Mouse (Mus musculus) hindbrain, embryonic 14.5 days (tissue): ENCODE measurements around the gene Dnajb5. TPM values are rescaled to one million over a fixed set of nuclear protein-coding genes. Genes with fewer than 3 reads are reported as not detected.

ENCODE experiments used
- ATAC-seq: fragments of 200-750 bp; cut with Nextera tagmentation; 2 replicates; pipeline ENCODE4 v1.8.0; 2017; ENCODE audit warnings: moderate number of reproducible peaks, mild to moderate bottlenecking, moderate TSS enrichment, moderate library complexity; ENCODE audit not compliant: low FRiP score
- DNase-seq: peaks from one replicate; pipeline ENCODE4 v3.0.0-alpha.2; 2015; ENCODE audit warnings: low spot score
- H3K27ac ChIP-seq: fragments of 300-500 bp; sonication (generic); 2 replicates; pipeline ENCODE4 v1.5.1; 2014; ENCODE audit warnings: mild to moderate bottlenecking, moderate library complexity
- H3K27me3 ChIP-seq: fragments of 300-500 bp; sonication (generic); 2 replicates; pipeline ENCODE4 v1.6.1; 2014; ENCODE audit warnings: mild to moderate bottlenecking, low read length, mixed read lengths; ENCODE audit not compliant: control insufficient read depth, insufficient read depth
- H3K36me3 ChIP-seq: fragments of 300-500 bp; sonication (generic); replicated peaks from 2 replicates; pipeline ENCODE4 v1.6.1; 2014; ENCODE audit not compliant: control insufficient read depth, insufficient read depth
- H3K4me1 ChIP-seq: fragments of 300-500 bp; sonication (generic); replicated peaks from 2 replicates; pipeline ENCODE4 v1.6.1; 2014; ENCODE audit warnings: antibody characterized with exemption, low read length, mixed read lengths; ENCODE audit not compliant: control insufficient read depth, insufficient read depth
- H3K4me2 ChIP-seq: fragments of 300-500 bp; sonication (generic); replicated peaks from 2 replicates; pipeline ENCODE4 v1.6.1; 2014; ENCODE audit warnings: mild to moderate bottlenecking, moderate library complexity
- H3K4me3 ChIP-seq: fragments of 300-500 bp; sonication (generic); replicated peaks from 2 replicates; pipeline ENCODE4 v1.5.1; 2014; ENCODE audit warnings: mild to moderate bottlenecking, low read length
- H3K9ac ChIP-seq: fragments of 300-500 bp; sonication (generic); 2 replicates; pipeline ENCODE4 v1.6.1; 2014
- H3K9me3 ChIP-seq: fragments of 300-500 bp; sonication (generic); 2 replicates; pipeline ENCODE4 v1.6.1; 2016; ENCODE audit warnings: low read length; ENCODE audit not compliant: control insufficient read depth
- WGBS: fragments of 180-500 bp; shearing (Covaris S2); extraction: QIAGEN DNeasy Blood & Tissue Kit; methylation state at CpG from one replicate; pipeline ENCODE4 v1.1.7; 2014; 5-methylcytosine and 5-hydroxymethylcytosine counted together
- polyA plus RNA-seq: library from polyadenylated mRNA; unstranded; fragments of >200 nt; fragmentation: Nextera tagmentation; extraction: Ambion mirVana; gene quantifications from 2 replicates; pipeline ENCODE4 v1.2.1, GENCODE M21; 2014

The Dnajb5 gene
- polyA plus RNA-seq: 38.5 and 42.0 TPM in 2 replicates

DNA sequence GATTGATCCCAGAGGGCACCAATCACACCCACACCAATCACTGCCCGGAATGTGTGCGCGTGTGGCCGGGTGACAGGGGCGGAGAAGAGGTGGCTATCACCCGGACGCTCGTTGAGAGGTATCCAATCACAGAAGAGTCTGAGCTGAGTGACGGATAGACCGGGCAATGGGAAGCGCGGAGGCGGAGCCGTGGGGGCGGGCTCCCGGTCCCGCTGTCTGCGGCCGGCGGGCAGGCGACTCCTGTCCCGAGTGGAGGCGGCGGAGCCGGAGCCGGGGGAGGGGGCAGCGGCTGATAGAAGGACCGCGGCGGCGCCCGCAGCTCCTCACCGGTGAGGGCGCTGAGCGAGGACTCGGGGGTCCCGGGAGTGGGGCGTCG is at the start of gene Dnajb5:
TSS of gene Dnajb5 (plus strand) at position 139 of the 376 bp plus-strand sequence.
- Histone ChIP-seq H3K4me2 (peak within 1 kb of the TSS; percentile 91), H3K36me3 (peaks cover 13% of the 10 kb centered on the region), H3K27me3 (no peaks in the 10 kb centered on the region), H3K9me3 (no peaks in the 10 kb centered on the region), H3K4me3 (peak within 1 kb of the TSS; percentile 85), H3K4me1 (peaks cover 69% of the 10 kb centered on the region), H3K27ac (peak within 1 kb of the TSS; percentile 98), H3K9ac (peak within 1 kb of the TSS; percentile 98)
- peak; percentile 96 for DNase-seq
- WGBS: under 1% methylated on average over 39 of the region's 39 CpGs
- peak; percentile 94 for ATAC-seq

DNA sequence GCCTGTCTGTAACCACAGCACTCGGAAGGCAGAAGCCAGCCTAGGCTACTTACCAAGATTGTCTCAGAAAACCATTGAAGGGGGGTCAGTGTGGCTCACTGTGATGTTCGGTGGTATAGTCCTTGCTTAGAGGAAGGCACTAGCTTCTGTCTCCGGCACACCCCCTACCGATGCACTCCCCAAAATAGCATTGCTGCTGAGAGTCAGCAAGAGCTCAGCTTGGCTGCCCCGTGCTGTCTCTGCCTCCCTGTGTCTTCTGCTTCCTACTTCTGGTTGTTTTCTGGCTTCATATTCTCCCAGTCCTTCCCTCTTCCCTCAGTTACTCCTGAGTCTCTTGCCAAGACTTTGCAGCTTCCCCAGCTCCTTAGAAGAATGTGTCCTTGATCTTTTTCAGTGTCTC is 48.7 kb upstream of the Dnajb5 start:
- no peaks in the 10 kb centered on the region for H3K4me1 ChIP-seq
- H3K9ac ChIP-seq: no peak overlapping the region
- DNase-seq (no peak), ATAC-seq (no peak)
- no peaks in the 10 kb centered on the region for H3K27me3 ChIP-seq
- H3K27ac ChIP-seq: no peak overlapping the region
- no peak overlapping the region for H3K4me3 ChIP-seq
- WGBS: 66% methylated on average over 5 of the region's 5 CpGs
- no peaks in the 10 kb centered on the region for H3K36me3 ChIP-seq
- no peak overlapping the region for H3K4me2 ChIP-seq
- no peaks in the 10 kb centered on the region for H3K9me3 ChIP-seq

DNA sequence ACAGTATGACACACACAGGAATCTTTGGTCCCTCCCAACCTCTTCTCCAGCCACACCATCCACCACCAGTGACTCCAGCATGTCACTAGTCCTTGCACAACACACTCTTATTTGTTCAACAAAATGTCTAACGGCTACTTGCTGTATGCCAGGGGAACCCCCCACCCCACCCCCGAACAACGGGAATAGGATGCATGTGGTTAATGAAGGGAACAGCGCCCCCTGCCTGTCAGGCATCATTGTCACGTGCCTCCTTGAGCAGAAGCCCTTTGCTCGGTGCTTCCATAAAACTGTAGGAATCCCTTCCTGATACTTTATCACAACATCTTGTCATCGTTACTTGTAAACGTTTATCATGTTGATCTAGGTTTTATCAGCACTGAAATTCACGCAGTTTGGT is 47.4 kb upstream of the Dnajb5 start:
- H3K36me3 ChIP-seq: no peaks in the 10 kb centered on the region
- DNase-seq (no peak), ATAC-seq (no peak)
- no peak overlapping the region for H3K4me2 ChIP-seq
- 67% methylated on average over 9 of the region's 9 CpGs for WGBS
- no peaks in the 10 kb centered on the region for H3K4me1 ChIP-seq
- H3K9ac ChIP-seq: no peak overlapping the region
- H3K9me3 ChIP-seq: no peaks in the 10 kb centered on the region
- H3K4me3 ChIP-seq: no peak overlapping the region
- no peak overlapping the region for H3K27ac ChIP-seq
- no peaks in the 10 kb centered on the region for H3K27me3 ChIP-seq

DNA sequence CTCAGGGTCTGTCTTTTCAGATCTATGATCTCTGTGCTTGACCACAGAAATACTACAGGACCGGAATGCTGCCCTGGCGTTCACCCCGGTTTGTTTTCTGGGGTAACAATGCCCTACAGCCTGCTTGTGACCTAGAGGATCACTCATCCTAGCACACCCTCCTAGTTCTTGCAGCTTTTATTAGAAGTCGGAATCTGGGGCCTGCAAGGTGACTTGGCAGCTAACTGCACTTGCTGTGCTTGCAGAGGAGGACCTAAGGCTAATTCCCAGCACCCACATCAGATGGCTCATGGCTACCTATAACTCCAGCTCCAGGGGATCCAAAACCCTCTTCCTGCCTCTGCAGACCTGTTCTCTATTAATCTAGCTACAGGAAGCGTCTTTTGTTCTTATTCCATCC is 46.9 kb upstream of the Dnajb5 start:
- ATAC-seq: no peak
- DNase-seq: no peak
- 92% methylated on average over 5 of the region's 5 CpGs for WGBS

DNA sequence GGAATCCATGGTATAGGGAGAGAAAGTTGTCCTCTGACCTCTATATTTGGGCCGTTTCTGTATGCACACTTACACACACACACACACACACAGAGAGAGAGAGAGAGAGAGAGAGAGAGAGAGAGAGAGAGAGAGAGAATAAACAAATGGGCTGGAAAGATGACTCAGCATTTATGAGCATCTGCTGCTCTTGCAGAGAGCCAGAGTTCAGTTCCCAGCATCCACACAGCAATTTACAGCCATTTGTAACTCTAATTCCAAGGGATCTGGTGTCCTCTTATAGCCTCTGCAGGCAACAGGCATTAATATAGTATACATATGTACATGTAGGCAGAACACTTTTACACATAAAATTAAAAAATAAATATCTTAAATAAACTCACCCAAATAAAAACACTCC is 45.7 kb upstream of the Dnajb5 start:
- Histone ChIP-seq H3K36me3 (no peaks in the 10 kb centered on the region), H3K27me3 (no peaks in the 10 kb centered on the region), H3K9ac (no peak overlapping the region), H3K4me2 (no peak overlapping the region), H3K9me3 (no peaks in the 10 kb centered on the region), H3K27ac (no peak overlapping the region), H3K4me3 (no peak overlapping the region), H3K4me1 (no peaks in the 10 kb centered on the region)
- DNase-seq (no peak), ATAC-seq (no peak)
- WGBS: 83% methylated on average over 1 of the region's 1 CpGs

More for the DNA sequence above, 46.9 kb upstream of the Dnajb5 start:
- Histone ChIP-seq H3K4me3 (no peak overlapping the region), H3K9me3 (no peaks in the 10 kb centered on the region), H3K9ac (no peak overlapping the region), H3K27me3 (no peaks in the 10 kb centered on the region), H3K36me3 (no peaks in the 10 kb centered on the region), H3K4me1 (no peaks in the 10 kb centered on the region), H3K27ac (no peak overlapping the region), H3K4me2 (no peak overlapping the region)

DNA sequence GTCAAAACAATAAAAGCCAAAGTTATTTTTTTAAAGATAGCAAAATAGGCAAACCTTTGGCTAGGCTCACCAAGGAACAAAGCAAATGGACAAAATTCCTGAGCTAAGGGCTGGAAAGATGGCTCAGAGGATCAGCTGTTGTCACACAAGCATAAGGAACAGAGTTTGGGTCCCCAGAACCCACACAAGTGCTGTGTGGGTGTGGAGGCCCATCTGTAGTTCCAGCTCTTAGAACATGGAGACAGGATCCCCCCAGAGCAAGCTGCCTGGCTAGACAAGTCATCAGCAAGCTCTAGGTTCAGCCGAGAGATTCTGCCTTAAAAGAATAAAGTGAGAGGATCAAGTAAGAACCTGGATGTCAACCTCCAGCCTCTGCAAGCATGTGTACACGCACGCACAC is 45.1 kb upstream of the Dnajb5 start:
- Histone ChIP-seq H3K4me3 (no peak overlapping the region), H3K9ac (no peak overlapping the region), H3K27ac (no peak overlapping the region), H3K36me3 (no peaks in the 10 kb centered on the region), H3K4me1 (no peaks in the 10 kb centered on the region), H3K4me2 (no peak overlapping the region), H3K27me3 (no peaks in the 10 kb centered on the region), H3K9me3 (no peaks in the 10 kb centered on the region)
- 95% methylated on average over 3 of the region's 3 CpGs for WGBS
- DNase-seq: no peak
- ATAC-seq: no peak

DNA sequence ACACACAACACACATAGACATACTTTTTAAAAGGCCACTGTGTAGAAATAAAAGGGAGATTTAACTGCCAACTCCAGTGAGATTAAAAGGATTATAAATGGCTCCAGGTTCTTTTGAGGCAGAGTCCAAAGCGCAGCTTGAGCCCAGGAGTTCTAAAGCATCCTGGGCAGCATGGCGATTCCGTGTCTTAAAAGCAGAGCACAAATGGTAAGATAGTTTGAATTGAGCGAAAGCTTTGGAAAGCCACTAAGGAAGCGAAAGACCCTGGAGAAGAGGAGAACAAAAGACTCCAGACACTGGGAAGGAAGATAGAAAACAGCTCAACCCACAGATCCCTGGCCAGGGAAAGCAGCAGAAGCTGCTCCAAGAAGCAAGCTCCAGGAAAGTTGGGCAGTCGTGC is 44.6 kb upstream of the Dnajb5 start:
- Histone ChIP-seq H3K36me3 (no peaks in the 10 kb centered on the region), H3K4me1 (no peaks in the 10 kb centered on the region), H3K27ac (no peak overlapping the region), H3K4me3 (no peak overlapping the region), H3K4me2 (no peak overlapping the region), H3K9me3 (no peaks in the 10 kb centered on the region), H3K9ac (no peak overlapping the region), H3K27me3 (no peaks in the 10 kb centered on the region)
- 72% methylated on average over 6 of the region's 6 CpGs for WGBS
- no peak for DNase-seq
- no peak for ATAC-seq

DNA sequence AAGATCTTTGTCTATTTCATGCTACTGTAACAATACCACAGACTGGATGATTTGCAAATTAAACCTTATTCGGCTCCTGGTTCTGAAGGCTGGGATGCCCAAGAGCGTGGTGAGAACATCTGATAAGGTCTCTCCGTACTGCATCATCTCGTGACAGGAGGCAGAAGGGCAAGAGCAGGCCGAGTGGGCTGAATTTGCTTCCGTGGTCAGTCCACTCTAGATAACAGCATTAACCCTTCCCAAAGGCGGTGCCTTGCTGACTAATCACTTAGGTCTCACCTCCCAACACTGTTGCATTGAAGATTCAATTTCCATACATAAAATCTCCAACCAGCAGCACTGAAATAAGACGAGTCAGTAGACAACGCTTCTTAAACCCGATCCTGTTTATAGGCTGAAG is 36.2 kb upstream of the Dnajb5 start:
- Histone ChIP-seq H3K36me3 (no peaks in the 10 kb centered on the region), H3K4me1 (peaks cover 7% of the 10 kb centered on the region; the same call in 1 of the 2 replicates), H3K4me3 (no peak overlapping the region), H3K9me3 (no peaks in the 10 kb centered on the region), H3K27me3 (peaks cover 9% of the 10 kb centered on the region; the same call in 1 of the 2 replicates), H3K4me2 (no peak overlapping the region), H3K9ac (no peak overlapping the region), H3K27ac (no peak overlapping the region)
- no peak for DNase-seq
- 57% methylated on average over 10 of the region's 10 CpGs for WGBS
- ATAC-seq: no peak

DNA sequence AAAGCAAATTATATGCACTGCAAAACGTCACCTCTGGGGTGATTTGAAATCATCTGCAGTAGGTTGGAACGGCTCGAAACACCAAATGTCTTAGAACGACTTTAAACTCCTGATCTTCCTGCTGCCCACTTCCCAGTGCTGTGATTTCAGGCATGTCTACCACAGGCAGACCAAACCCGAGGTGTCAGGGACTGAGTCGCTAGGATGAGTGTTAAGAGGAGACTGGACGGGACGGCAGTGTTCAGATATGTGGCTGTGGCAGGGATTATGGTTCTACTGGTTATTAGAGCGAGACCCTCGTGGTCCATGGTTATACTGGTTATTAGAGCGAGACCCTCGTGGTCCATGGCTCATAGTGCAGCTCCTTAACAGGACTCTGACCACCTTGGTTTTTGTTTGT is 34.3 kb upstream of the Dnajb5 start:
- Histone ChIP-seq H3K4me2 (no peak overlapping the region), H3K4me3 (no peak overlapping the region), H3K9ac (no peak overlapping the region), H3K27ac (no peak overlapping the region), H3K9me3 (no peaks in the 10 kb centered on the region), H3K36me3 (no peaks in the 10 kb centered on the region), H3K27me3 (peaks cover 9% of the 10 kb centered on the region; the same call in 1 of the 2 replicates), H3K4me1 (peaks cover 14% of the 10 kb centered on the region; the same call in 1 of the 2 replicates)
- no peak for DNase-seq
- 89% methylated on average over 12 of the region's 12 CpGs for WGBS
- no peak for ATAC-seq

DNA sequence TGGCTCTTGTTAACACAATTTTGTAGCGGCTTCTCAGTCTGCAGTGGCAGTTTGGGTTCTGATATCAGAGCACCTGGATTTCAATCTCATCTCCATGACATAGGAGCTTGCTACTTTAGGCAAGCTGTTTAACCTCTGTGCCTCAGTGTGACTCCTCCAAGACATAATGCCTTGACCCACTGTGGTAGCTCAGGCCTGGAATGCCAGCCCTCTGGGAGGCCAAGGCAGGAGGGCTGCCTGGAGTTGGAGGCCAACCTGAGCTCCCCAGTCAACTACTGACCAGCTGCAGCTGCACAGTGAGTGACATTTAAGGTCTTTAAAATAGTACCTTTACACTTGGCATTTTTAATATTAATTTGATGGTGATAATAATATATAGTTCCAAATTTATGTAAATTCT is 33.6 kb upstream of the Dnajb5 start:
- ATAC-seq: no peak
- Histone ChIP-seq H3K36me3 (no peaks in the 10 kb centered on the region), H3K4me3 (no peak overlapping the region), H3K27ac (no peak overlapping the region), H3K9me3 (no peaks in the 10 kb centered on the region), H3K9ac (no peak overlapping the region), H3K4me1 (peaks cover 14% of the 10 kb centered on the region; the same call in 1 of the 2 replicates), H3K27me3 (peaks cover 9% of the 10 kb centered on the region; the same call in 1 of the 2 replicates), H3K4me2 (peak overlapping the region; percentile 90)
- WGBS: 79% methylated on average over 1 of the region's 1 CpGs
- no peak for DNase-seq
